Mouse (Mus musculus) heart, adult 18-20 months (tissue): ENCODE measurements at regions not wholly inside any gene's neighbourhood (a gene's known extent, or its start where the extent isn't known, plus 50 kb on each side); places are given as distances from the start of the nearest gene placed in this dataset.

ENCODE experiments used
- DNase-seq, 2 experiments: peaks; one replicate each; pipeline ENCODE4 v3.0.0; 2021 to 2022; ENCODE audit warnings: mixed read lengths in 1 of 2

DNA sequence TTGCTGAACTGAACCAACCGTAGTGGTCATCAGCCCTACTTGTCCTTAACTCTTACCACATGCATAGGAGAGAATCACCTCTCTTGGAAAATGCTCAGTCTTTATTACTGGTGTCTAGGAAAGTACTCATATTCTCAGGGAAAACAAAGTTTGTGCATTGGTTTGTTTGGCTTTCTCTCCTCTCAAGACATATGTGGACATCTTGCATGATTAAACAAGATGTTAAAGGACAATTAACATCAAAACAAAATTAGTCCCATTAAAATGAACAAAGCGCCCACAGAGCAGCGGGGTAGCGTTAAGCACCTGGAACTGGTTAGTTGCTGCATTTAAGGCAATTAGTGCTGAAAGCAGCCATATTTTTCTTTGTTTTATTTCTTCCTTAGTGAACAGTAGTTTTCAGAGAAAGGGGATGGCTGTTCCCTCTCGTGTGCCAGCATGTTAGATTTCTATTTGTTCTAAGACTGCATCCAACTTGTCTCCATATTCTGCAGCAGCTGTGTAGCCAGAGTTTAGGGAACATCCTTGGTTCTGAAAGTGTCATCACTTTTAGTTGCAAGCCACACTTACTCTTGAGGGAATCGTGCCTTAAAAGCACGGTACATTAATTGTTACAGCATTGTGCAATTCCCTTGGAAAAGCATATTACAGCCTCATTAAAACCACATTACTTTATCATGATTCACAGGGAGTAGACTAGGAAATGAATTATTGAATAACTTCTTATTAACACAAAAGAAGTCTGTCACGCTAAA, 137.7 kb downstream of the Ube2u start:
- DNase-seq = no peak

DNA sequence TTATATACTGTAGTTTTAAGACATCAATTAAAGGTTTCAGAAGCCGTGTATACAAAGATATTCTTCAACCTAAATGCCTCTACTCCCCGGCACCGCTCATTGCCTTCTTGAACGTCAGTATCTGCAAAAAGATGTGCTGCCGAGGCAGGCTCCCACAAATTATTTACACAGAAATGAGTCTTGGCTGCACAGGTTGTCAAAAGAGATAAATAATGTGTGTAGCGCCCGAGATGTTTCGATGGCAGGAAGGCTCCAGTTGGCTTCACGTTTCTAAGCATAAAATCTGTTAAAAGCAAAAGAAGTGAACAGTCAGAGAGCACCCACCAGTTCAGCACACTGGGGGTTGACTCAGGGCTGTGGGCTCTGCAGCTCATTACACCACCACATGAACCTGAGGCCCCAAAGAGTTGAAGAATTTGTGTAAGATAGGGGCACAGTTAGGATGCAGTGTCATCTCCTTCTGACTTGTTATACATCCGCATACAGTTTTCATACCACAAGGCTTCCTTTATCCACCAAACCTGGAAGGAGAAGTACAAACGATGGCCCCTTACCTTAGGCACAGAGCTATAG, 138.4 kb downstream of the Ube2u start:
- no peak for DNase-seq

DNA sequence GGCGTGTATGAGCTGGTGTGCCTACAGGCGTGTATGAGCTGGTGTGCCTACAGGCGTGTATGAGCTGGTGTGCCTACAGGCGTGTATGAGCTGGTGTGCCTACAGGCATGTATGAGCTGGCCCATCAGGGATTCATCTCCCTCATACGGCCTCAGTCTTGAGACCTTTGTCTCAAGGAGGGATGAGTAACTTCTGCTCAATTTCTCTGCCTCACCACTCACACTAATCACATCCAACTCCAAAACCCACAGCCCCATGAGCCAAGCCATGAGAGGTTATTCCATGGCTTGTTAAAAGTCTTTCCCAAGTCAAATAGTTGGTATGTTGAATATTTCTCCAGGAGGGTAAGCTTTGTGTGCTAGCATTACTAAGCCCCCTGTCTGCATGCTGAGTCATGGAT, 146.0 kb downstream of the Ube2u start:
- DNase-seq = no peak

DNA sequence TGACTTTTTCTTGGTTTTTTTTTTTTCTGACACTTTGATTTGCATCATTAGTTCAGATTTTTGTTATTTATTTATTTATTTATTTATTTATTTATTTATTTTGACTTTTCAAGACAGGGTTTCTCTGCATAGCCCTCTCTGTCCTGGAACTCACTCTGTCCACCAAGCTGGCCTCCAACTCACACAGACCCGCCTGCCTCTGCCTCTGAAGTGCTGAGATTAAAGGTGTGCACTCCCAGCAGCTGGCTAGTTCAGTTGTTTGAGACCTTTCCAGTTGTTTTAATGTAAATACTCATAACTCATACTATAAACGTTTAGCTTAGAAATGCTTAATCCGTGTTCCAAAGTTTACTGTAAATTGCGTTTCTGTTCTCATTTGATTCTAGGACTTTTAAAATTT, 147.9 kb downstream of the Ube2u start:
- no peak for DNase-seq

DNA sequence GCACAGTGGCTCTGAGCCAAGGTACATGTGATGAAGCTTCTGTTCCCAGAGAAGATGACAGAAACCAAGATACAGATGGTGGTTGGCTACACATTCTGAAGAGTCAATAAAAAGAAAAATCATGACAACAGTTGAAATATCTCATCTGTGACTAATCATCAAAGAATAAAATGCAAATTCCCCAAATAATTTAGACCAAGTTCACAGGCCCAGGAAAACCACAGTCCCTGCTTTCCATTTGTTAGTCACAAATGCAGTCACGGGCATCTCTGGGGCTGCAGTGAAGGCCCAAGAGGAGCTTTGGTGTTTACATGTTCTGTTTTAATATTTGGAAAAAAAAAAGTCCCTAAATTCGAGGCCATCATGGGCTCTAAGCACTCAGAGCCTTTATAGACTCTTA, 142.1 kb upstream of the Cachd1 start:
- no peak for DNase-seq

DNA sequence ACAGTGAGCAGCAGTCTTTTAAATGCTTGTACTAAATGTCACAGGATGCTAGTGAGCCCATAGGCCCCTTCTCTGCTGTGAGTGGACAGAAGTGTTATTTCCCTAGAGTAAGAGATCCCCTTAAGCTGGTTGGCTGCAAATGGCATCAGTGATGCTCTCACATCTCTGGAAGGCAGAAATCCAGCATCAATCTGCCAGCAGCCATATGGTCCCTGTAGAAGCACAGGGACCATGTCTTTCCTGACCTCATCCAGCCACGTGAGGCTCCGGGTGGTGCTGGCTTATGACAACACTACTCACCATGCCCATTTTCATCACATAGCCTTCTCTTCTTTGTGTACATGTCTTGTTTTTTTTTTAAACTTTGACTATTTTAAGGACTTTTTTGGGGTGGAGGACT, 138.9 kb upstream of the Cachd1 start:
- no peak for DNase-seq

DNA sequence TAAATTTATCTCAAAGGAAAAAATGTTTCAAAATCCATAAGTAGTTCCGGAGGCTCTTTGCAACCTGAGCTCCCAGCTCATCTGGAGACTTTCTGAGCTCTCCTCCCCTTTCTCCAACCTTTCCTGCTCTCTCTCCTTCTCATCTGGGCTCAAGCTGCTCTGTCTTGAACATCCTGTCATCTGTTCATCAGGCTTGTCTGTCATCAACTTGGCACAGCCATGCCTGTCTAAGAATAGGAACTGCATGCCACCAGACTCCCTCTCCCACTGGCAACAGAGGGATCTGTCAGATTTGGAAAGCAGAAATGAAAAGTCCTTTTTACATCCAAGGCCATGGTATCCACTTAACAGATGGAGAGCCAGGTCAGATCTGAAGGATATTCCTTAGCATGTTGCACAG, 115.3 kb upstream of the Cachd1 start:
- DNase-seq = peak; percentile 35 to 51

DNA sequence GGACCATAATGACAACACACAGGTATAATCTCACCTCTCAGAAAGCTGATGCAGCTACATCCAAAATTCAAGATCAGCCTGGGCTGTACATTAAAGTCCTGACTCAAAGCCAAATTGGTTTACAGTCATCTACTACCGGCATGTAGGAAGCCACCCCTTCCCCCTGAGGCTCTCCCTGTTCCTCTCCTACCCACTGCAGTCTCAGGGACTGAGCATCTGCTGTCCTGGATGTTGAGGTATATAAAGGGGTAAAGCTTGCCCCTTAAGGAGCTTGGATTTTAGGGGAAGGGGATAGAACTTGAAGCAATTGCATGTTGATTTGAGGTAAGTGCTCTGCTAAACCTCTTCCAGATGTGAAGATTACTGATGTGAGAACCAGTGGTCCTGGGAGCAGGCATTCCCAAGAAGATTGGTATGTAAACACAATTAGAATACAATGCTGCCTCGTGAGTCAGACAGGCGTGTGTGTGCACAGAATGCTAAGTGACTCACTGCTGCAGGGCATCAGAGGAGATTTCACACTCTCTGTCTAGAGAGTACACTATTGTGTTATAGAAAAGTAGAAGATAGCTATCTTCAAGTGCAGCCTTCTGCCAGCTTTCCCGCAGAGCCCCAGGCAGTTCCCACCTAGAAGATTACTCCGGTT, 111.7 kb upstream of the Cachd1 start:
- DNase-seq = no peak

DNA sequence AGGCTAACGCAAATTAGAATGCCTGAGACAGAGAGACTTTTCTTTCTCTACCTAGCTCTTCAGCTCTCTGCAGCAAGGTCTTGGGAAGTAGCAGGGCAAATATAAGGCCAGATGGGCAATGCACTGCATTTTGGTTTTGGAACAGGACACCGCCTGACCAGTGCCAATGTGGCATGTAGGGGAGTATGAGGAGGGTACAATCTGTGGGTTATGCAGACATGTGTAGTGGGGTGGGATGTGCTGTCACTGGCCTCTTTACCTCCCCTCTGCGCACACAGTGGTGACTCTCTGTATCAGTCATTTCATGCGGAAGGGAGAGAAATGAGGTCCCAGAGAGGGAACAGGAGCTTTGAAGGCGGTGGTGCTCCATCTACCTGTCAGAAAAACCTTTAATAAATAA, 105.9 kb upstream of the Cachd1 start:
- DNase-seq = no peak

DNA sequence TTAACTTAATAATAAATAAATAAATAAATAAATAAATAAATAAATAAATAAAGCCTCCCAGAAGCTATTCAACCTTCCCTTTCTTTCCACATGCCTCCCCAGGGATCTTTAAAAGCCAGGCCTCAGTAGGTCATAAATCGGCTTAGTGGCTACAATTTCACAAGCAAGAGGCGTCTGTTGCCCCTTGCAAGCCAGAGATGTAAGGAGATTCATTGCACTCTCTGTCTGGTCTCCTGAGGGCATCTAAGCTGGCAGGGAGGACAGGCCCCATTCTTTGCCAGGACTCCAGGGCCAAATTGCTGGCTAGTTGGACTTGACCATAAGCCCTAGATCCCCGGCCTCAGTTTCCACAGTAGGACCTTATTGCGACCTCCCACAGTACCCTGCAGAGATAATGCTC, 101.6 kb upstream of the Cachd1 start:
- DNase-seq = peak in 1 of 2 experiments; percentile 3

DNA sequence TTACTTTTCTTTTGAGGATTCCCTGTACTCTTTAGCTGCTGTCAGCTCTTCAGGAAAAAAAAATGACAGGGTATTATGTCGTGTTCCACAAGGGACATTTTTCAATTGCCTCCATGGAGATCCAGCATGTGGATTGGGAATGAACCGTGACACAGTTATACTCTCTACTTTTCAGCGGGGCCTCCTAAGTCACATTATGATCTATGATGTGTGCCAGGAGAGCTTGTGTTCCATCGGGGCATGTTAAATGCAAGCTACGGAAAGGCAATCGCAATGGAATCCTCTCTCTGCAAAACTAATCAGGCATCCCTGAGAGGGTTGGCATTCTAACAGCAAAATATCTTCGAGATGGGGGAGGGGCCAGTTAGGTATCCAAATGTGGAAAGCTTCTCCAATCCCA, 92.7 kb upstream of the Cachd1 start:
- DNase-seq = no peak

DNA sequence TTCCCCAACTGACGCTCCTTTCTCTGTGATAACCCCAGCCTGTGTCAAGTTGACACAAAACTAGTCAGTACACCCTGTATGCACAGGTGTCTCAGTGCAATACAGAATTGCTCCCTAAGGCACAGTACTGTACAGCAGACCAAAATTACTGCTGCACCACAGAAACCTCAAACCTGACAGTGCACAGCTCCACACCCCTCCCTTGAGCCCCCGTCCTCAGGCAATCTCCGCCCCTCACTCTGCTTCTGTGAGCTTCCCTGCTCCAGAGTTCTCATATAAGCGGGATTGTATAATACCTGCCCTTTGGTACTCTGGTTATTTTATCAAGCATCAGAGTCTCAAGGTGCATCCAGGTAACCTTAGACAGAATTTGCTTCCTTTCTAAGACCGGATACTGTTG, 76.5 kb upstream of the Cachd1 start:
- DNase-seq = no peak

DNA sequence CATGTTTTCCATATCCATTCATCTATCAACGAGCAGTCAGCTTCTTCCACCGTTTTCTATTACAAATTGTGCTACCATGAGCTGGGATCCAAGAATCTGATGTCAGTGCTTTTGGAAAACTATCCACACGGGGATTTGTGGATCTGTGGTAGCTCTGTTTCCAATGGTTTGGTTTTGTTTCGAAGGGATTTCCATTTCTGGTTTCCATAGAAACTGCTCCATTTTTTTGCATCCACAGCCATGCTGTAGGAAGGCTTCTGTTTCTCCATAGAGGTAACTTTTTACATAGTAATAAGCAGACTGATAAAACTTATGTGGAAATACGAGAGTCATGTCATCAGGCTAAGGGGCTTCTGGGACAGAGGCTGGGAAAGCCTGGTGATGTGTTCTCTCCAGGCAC, 76.1 kb upstream of the Cachd1 start:
- DNase-seq = no peak

DNA sequence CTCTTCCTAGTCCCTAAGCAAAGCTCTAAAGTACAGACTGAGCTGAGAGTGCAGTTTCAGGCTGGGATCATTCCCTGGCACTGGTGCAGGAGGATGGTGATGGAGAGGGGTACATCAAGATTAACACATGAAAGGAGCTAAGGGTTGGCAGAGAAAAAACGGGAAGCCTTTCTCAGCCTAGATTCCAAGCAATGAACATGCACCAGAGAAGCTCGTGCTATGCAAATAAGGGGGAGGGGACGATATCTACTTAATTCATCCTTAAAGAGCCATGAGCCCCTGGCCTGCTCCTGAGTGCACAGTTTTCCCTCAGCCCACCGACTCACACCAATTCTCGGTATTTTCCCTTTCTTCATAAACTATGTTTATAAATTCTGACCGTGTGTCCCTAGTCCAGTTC, 70.5 kb upstream of the Cachd1 start:
- no peak for DNase-seq

DNA sequence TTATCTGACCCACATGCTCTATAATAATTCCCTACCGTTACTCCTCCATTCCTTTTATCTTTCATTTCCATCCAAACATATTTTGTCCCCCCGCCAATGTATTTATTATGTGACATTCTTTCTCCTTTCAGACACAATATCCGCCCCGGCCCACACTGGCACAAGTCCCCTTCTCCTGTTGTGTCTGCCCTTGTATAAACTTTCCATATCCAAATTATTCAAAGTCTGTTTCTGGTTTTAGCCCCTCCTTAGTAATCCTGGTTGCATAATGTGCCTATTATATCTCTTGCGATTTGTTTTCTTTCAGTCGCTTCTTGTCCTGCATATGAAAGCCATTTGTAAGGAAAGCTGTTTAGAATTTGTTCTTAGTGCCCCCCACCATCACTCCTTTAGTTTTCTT, 69.3 kb upstream of the Cachd1 start:
- no peak for DNase-seq

DNA sequence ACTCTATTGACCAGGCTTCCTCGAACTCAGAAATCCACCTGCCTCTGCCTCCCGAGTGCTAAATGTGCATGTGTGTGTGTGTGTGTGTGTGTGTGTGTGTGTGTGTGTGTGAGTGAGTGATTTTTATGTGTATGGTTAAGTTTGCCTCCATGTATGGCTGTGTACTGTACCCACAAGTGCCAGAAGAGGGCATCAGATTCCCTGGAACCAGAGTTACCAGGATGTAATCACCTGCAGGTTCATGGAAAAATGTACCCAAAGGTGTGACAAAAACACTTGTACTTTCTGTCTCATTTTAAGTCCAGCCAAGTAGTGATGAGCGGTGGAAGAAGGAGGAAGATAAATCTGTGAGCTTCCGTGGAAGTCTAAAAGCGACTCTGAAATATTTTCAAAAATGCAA, 68.2 kb upstream of the Cachd1 start:
- DNase-seq = no peak

DNA sequence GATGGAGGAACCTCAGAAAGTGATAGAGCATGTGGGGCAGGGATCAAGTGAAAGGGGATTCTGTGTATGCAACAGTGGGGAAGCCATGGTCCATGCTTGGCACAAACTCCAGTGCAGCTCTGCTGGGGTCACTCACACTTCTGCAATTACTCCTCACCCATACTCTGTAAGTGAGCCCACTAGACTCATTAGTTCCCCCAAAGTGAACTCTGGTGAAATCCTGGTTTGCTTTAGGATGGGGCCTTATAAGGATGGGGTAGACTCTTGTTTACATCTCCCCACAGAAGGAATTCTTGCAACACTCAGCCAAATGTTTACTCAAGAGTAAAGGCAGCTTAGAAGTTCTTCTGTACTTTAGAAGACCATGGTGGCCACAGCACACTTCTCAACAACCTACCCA, 62.2 kb upstream of the Cachd1 start:
- DNase-seq = no peak

DNA sequence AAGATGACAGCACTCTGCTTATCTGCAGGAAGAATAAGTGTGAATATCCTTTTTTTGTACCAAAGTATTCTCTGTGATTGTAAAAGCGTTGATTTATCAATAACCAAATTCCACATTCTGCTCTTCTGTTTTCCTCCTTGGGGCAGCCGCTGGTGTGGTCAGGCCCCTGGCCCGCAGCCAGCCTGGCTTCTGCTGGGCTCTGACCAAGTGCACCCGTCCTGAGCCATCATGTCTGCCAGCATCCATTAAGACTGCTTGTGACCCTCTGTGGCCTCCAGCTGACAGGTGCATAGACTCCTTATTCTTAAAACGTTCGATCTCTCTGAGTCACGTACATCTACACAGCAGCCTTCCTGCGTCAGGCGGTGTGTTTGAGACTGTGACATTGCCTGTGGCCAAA, 58.9 kb upstream of the Cachd1 start:
- no peak for DNase-seq

DNA sequence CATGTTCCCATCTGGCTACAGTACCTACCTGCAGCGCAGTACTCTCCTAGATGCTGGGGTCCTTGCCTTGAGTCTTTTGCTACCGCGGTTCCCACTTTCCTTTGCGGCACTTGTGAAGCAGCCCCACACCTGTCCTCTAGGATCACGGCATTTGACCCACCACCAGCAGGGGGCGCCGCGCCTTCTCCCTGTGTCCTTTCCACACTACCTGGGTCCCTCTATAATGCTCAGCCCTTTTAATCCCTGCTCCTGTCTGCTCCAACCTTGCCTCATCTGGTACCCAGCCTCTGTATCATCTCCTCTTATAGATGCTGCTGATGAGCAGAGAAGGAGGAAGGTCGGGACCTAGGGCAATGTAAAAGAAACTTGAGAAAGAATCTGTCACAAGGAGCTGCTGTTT, 53.9 kb upstream of the Cachd1 start:
- DNase-seq = peak; percentile 11 to 70

DNA sequence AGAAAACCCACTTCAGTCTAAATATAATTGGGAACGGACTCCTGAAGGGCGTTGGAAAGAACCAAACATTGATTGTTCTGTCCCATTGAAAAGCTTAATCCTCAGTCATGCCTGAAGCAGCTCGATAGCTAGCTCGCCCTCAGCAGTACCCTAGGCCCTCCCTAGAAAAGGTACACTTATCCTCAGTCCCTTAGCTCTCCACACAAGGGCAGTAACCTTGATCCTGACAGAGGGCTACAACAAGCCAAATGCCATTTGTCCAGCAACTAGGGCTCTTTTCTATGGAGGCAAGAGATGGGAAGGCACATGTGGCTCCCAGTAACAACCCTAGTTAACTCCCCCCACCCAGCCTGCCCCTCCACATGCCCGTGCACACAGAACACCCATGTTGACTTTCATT, 53.4 kb upstream of the Cachd1 start:
- DNase-seq = no peak

DNA sequence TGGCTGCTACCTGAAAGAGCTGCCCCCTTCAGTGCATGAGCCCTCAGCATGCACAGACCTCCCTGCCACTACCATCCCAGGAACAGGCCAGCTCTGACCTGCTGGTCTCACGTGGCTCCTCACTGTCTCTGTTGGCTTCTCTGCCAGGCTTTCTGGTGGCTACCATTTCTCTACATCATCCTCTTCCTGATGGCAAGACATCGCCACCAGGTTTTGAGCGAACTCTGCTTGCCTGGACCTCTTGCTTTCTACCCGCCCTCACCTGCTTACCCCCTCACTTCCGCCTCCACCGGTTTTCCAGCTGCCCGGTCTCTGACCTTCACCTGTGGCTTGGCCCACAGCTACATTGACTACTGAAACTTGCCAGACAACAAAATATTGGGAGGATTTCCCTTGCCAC, 50.7 kb upstream of the Cachd1 start:
- DNase-seq = no peak

DNA sequence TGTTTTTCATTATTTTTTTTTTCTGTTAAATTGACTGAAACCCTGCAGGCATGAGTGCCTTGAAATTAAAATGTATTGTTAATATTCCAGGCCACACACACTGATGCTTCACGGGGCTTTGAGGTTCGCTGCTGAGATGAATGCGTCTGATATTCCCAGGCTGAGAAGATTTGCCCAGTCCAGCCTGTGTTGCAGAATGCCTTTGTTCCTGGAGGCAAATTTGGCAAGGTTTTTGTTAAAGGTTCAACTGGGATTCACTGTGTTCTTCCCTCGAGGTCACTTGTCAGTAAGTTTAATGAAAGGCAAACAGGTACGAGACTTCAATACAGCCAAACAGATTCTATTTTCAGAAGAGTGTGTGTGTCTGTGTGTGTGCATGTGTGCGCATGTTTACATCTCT, 50.0 kb upstream of the Cachd1 start:
- DNase-seq = no peak
